Mouse (Mus musculus) lung, postnatal 0 days (tissue): Measurements from ENCODE around the gene Reep3. TPM values are rescaled to one million over a fixed set of nuclear protein-coding genes. Genes with fewer than 3 reads are reported as not detected.

Source experiments
- ATAC-seq: fragments of 200-750 bp; cut with Nextera tagmentation; 2 replicates; pipeline ENCODE4 v1.8.0; 2017; ENCODE audit warnings: moderate library complexity
- DNase-seq: peaks from one replicate; pipeline ENCODE4 v3.0.0-alpha.2; 2016; ENCODE audit warnings: low spot score
- H3K27ac ChIP-seq: fragments of 300-500 bp; sonication (generic); 2 replicates; pipeline ENCODE4 v1.5.1; 2014; ENCODE audit warnings: antibody characterized with exemption, mild to moderate bottlenecking, low read length, mixed read lengths
- H3K27me3 ChIP-seq: fragments of 300-500 bp; sonication (generic); replicated peaks from 2 replicates; pipeline ENCODE4 v1.6.1; 2014; ENCODE audit warnings: low read length, mixed read lengths; ENCODE audit not compliant: insufficient read depth
- H3K36me3 ChIP-seq: fragments of 300-500 bp; sonication (generic); 2 replicates; pipeline ENCODE4 v1.6.1; 2014; ENCODE audit warnings: low read length, mixed read lengths; ENCODE audit not compliant: insufficient read depth
- H3K4me1 ChIP-seq: fragments of 300-500 bp; sonication (generic); 2 replicates; pipeline ENCODE4 v1.6.1; 2014; ENCODE audit warnings: antibody characterized with exemption, low read depth, low read length, mixed read lengths; ENCODE audit not compliant: insufficient read depth
- H3K4me2 ChIP-seq: fragments of 300-500 bp; sonication (generic); replicated peaks from 2 replicates; pipeline ENCODE4 v1.6.1; 2014; ENCODE audit warnings: low read depth, mild to moderate bottlenecking, low read length, moderate library complexity, mixed read lengths
- H3K4me3 ChIP-seq: fragments of 300-500 bp; sonication (generic); 2 replicates; pipeline ENCODE4 v1.5.1; 2014; ENCODE audit warnings: low read depth, low read length
- H3K9ac ChIP-seq: fragments of 300-500 bp; sonication (generic); replicated peaks from 2 replicates; pipeline ENCODE4 v1.6.1; 2014; ENCODE audit warnings: low read depth, mild to moderate bottlenecking
- H3K9me3 ChIP-seq: fragments of 300-500 bp; sonication (generic); 2 replicates; pipeline ENCODE4 v1.6.1; 2016; ENCODE audit warnings: low read length, mixed read lengths
- CTCF ChIP-seq: IDR thresholded peaks from 2 replicates; pipeline ENCODE4 v1.5.1; 2016; ENCODE audit warnings: antibody characterized with exemption, mild to moderate bottlenecking
- EP300 ChIP-seq: IDR thresholded peaks from 2 replicates; pipeline ENCODE4 v1.6.1; 2016; ENCODE audit warnings: antibody characterized with exemption, mild to moderate bottlenecking, control low read depth
- WGBS: fragments of 180-500 bp; shearing (Covaris S2); extraction: QIAGEN DNeasy Blood & Tissue Kit; methylation state at CpG from one replicate; pipeline ENCODE4 v1.1.7; 2014; 5-methylcytosine and 5-hydroxymethylcytosine counted together
- polyA plus RNA-seq: library from polyadenylated mRNA; unstranded; fragments of >200 nt; fragmentation: Nextera tagmentation; extraction: Ambion mirVana; gene quantifications from 2 replicates; pipeline ENCODE4 v1.2.1, GENCODE M21; 2015

The Reep3 gene
- polyA plus RNA-seq, 1 experiment from 2014 or later: 38.4 TPM

DNA sequence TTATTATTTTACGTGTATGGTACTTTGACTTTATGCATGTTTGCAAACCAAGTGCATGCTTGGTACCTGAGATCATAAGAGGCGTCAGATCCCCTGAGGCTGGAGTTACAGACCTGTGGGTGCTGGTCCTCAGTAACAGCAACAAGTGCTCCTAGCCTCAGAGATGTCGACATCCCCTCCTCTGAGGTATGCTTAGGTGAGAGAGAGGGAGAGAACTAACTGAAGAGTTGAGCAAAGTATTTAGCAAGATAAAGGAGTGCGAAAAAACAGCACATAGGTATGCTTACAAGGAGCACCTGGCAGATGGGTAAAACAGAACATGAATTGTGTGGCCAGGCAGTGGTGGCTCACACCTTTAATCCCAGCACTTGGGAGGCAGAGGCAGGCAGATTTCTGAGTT, 6.1 kb downstream of the Reep3 start:
- DNase-seq (no peak), ATAC-seq (peak; percentile 67)
- no peak overlapping the region for H3K27ac ChIP-seq
- no peaks in the 10 kb centered on the region for H3K27me3 ChIP-seq
- H3K4me1 ChIP-seq: peaks cover 3% of the 10 kb centered on the region; the same call in 1 of the 2 replicates
- H3K36me3 ChIP-seq: no peaks in the 10 kb centered on the region
- H3K4me3 ChIP-seq: no peak overlapping the region
- no peak for TF ChIP-seq EP300
- no peak for TF ChIP-seq CTCF
- WGBS: 67% methylated on average over 4 of the region's 4 CpGs
- no peak overlapping the region for H3K4me2 ChIP-seq
- H3K9ac ChIP-seq: no peak overlapping the region
- no peaks in the 10 kb centered on the region; the same call in 1 of the 2 replicates for H3K9me3 ChIP-seq

DNA sequence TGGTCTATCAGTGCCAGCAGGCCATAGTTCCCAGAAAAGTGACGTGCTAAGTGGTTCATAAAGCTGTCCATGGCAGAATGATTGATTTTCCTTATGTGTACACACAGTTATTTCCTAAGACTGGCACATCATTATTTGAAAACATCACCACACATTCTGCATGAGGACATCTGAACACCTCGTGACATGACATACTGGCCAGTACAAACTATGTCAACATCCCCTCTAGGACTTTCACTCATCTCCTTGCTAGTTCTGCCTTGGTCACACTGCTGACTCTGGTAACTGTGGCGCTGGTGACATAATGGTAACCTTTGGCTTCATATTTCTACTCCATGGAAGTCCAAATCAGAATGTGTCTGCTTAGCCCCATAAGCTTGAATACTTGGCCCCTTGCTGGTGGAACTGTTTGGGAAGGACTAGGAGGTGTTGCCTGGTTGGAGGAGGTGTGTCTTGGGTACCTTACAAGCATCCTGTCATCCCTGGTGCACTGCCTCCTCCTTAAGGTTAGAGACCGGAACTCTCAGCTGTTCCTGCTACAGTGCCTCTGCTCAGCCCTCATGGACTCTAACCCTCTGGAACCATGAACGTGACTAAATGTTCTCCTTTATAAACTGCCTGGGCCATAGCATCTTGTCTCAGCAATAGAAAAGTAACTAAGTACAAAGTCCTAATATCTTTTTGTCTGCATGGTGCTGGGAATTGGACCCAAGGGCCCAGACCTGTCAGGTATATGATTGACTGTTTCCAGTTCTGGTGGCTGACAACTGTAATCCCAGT, 9.1 kb downstream of the Reep3 start:
- Histone ChIP-seq H3K4me1 (no peaks in the 10 kb centered on the region), H3K4me3 (no peak overlapping the region), H3K27me3 (no peaks in the 10 kb centered on the region), H3K27ac (no peak overlapping the region), H3K36me3 (no peaks in the 10 kb centered on the region), H3K9me3 (no peaks in the 10 kb centered on the region), H3K4me2 (no peak overlapping the region), H3K9ac (no peak overlapping the region)
- WGBS: 82% methylated on average over 5 of the region's 5 CpGs
- DNase-seq: no peak
- peak; percentile 67 for ATAC-seq
- TF ChIP-seq EP300 (0 out of 2 replicates have a peak, but pooled peaks have one; percentile 42), CTCF (no peak)

DNA sequence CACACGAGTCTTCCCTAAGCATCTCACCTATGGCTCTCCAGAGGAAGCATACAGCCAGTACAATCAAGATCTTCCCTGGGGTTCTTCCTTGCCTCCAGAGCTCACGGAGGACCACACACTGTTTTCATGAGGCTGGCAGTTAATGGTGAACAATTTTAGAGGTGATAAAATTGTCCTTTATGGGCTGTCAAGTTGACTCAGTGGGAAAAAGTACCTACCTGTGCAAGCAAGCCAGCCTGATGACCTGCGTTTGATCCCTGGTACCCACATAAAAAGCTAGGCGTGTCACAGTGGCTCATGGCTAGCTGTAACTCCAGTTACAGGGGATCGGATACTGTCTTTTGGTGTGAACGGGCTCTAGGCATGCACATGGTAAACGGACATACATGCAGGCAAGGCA, 10.8 kb downstream of the Reep3 start:
- no peak for ATAC-seq
- Histone ChIP-seq H3K27ac (no peak overlapping the region), H3K9ac (no peak overlapping the region), H3K4me1 (no peaks in the 10 kb centered on the region), H3K27me3 (no peaks in the 10 kb centered on the region), H3K4me3 (no peak overlapping the region), H3K4me2 (no peak overlapping the region), H3K36me3 (no peaks in the 10 kb centered on the region), H3K9me3 (no peaks in the 10 kb centered on the region)
- WGBS: 73% methylated on average over 7 of the region's 7 CpGs
- TF ChIP-seq EP300 (no peak), CTCF (no peak)
- no peak for DNase-seq

GRCm38 (mm10) chr10:67085124-67085523, 11.6 kb downstream of the Reep3 start:
- Histone ChIP-seq H3K36me3 (no peaks in the 10 kb centered on the region), H3K4me2 (no peak overlapping the region), H3K27ac (no peak overlapping the region), H3K9me3 (no peaks in the 10 kb centered on the region), H3K27me3 (no peaks in the 10 kb centered on the region), H3K9ac (no peak overlapping the region), H3K4me1 (no peaks in the 10 kb centered on the region), H3K4me3 (no peak overlapping the region)
- WGBS: 87% methylated on average over 10 of the region's 10 CpGs
- no peak for DNase-seq
- ATAC-seq: no peak
- no peak for TF ChIP-seq EP300
- TF ChIP-seq CTCF: no peak

GRCm38 (mm10) chr10:67083446-67084166, 13.1 kb downstream of the Reep3 start:
- WGBS: 85% methylated on average over 10 of the region's 10 CpGs
- no peak overlapping the region for H3K9ac ChIP-seq
- H3K27ac ChIP-seq: no peak overlapping the region
- ATAC-seq (no peak), DNase-seq (no peak)
- H3K4me1 ChIP-seq: no peaks in the 10 kb centered on the region
- TF ChIP-seq EP300 (no peak), CTCF (no peak)
- no peak overlapping the region for H3K4me2 ChIP-seq
- no peaks in the 10 kb centered on the region for H3K9me3 ChIP-seq
- H3K4me3 ChIP-seq: no peak overlapping the region
- H3K36me3 ChIP-seq: no peaks in the 10 kb centered on the region
- no peaks in the 10 kb centered on the region for H3K27me3 ChIP-seq

GRCm38 (mm10) chr10:67082531-67082930, 14.2 kb downstream of the Reep3 start:
- no peak overlapping the region for H3K4me3 ChIP-seq
- TF ChIP-seq CTCF: no peak
- no peak for TF ChIP-seq EP300
- H3K9me3 ChIP-seq: no peaks in the 10 kb centered on the region
- H3K4me2 ChIP-seq: no peak overlapping the region
- H3K27me3 ChIP-seq: no peaks in the 10 kb centered on the region
- WGBS: 84% methylated on average over 4 of the region's 4 CpGs
- no peak for DNase-seq
- no peak for ATAC-seq
- no peaks in the 10 kb centered on the region for H3K4me1 ChIP-seq
- no peak overlapping the region for H3K27ac ChIP-seq
- no peak overlapping the region for H3K9ac ChIP-seq
- no peaks in the 10 kb centered on the region for H3K36me3 ChIP-seq
